Mouse (Mus musculus) myocyte (in vitro differentiated cells): ENCODE measurements around the gene Tradd. TPM values are rescaled to one million over a fixed set of nuclear protein-coding genes. Genes with fewer than 3 reads are reported as not detected.
A peak's percentile ranks its signal among the peaks of the same experiment; 100 is the strongest.

ENCODE experiments used
- H3K27me3 ChIP-seq: one replicate; pipeline ENCODE4 v1.6.1; 2011; ENCODE audit not compliant: control insufficient read depth, insufficient read depth, insufficient read length
- H3K36me3 ChIP-seq: one replicate; pipeline ENCODE4 v1.6.1; 2011; ENCODE audit not compliant: control insufficient read depth, insufficient read depth
- H3K4me2 ChIP-seq: one replicate; pipeline ENCODE4 v1.6.1; 2011; ENCODE audit warnings: low read depth, control low read depth
- H3K4me3 ChIP-seq: one replicate; pipeline ENCODE4 v1.5.1; 2011; ENCODE audit warnings: mild to moderate bottlenecking, control low read depth, moderate library complexity
- H3K79me2 ChIP-seq: one replicate; pipeline ENCODE4 v1.6.1; 2011; ENCODE audit not compliant: control insufficient read depth, insufficient read depth
- H3ac ChIP-seq: one replicate; pipeline ENCODE4 v1.6.1; 2011; ENCODE audit not compliant: control insufficient read depth, insufficient read length
- CEBPB ChIP-seq: IDR thresholded peaks from 2 replicates; pipeline ENCODE4 v1.6.1; 2011; ENCODE audit warnings: mild to moderate bottlenecking, moderate library complexity; ENCODE audit not compliant: poor library complexity, insufficient read depth, severe bottlenecking
- E2F4 ChIP-seq: IDR thresholded peaks from one replicate; pipeline ENCODE4 v1.6.1; 2011; ENCODE audit warnings: mild to moderate bottlenecking, control low read depth, moderate library complexity; ENCODE audit not compliant: insufficient read depth
- MAX ChIP-seq: IDR thresholded peaks from one replicate; pipeline ENCODE4 v1.6.1; 2011; ENCODE audit warnings: low read depth, mild to moderate bottlenecking, control low read depth
- MYOD1 ChIP-seq, 3 experiments: IDR thresholded peaks; one replicate each; pipeline ENCODE4 v1.6.1; 2011; ENCODE audit warnings: control low read depth in 2 of 3, low read depth in 2 of 3, mild to moderate bottlenecking in 2 of 3, moderate library complexity in 1 of 3; ENCODE audit not compliant: insufficient read length in 2 of 3, control insufficient read depth in 1 of 3
- MYOG ChIP-seq, 3 experiments: IDR thresholded peaks; one replicate each; pipeline ENCODE4 v1.6.1; 2011; ENCODE audit warnings: control low read depth in 2 of 3, low read depth in 2 of 3, mild to moderate bottlenecking in 2 of 3; ENCODE audit not compliant: insufficient read length in 2 of 3, control insufficient read depth in 1 of 3, insufficient read depth in 1 of 3
- POLR2A ChIP-seq: IDR thresholded peaks from one replicate; pipeline ENCODE4 v1.6.1; 2011; ENCODE audit warnings: low read depth, mild to moderate bottlenecking, control low read depth, moderate library complexity; ENCODE audit not compliant: insufficient read length
- POLR2AphosphoS2 ChIP-seq: IDR thresholded peaks from one replicate; pipeline ENCODE4 v1.6.1; 2011; ENCODE audit warnings: low read depth, control low read depth; ENCODE audit not compliant: insufficient read length
- REST ChIP-seq: IDR thresholded peaks from one replicate; pipeline ENCODE4 v1.6.1; 2011; ENCODE audit warnings: mild to moderate bottlenecking, control low read depth, moderate library complexity; ENCODE audit not compliant: insufficient read depth, insufficient read length
- SRF ChIP-seq: IDR thresholded peaks from one replicate; pipeline ENCODE4 v1.6.1; 2011; ENCODE audit warnings: low read depth; ENCODE audit not compliant: control insufficient read depth, insufficient read length
- TCF12 ChIP-seq: IDR thresholded peaks from one replicate; pipeline ENCODE4 v1.6.1; 2011; ENCODE audit warnings: mild to moderate bottlenecking, control low read depth; ENCODE audit not compliant: poor library complexity, insufficient read depth, severe bottlenecking
- TCF3 ChIP-seq: IDR thresholded peaks from one replicate; pipeline ENCODE4 v1.6.1; 2011; ENCODE audit warnings: low read depth, control low read depth; ENCODE audit not compliant: insufficient read length
- USF1 ChIP-seq: IDR thresholded peaks from one replicate; pipeline ENCODE4 v1.6.1; 2011; ENCODE audit warnings: low read depth, mild to moderate bottlenecking, control low read depth, moderate library complexity
- polyA plus RNA-seq: library from polyadenylated mRNA; unstranded; fragments of >200 nt; fragmentation: generic; extraction: Trizol; gene quantifications from one replicate; pipeline ENCODE4 v1.2.1, GENCODE M21; 2012; ENCODE audit warnings: missing spikeins

Gene Tradd
- polyA plus RNA-seq, 1 experiment: 27.0 TPM

GRCm38 (mm10) chr8:105285514-105285913, 21.1 kb upstream of the Tradd start:
- Histone ChIP-seq H3K4me3 (no peak overlapping the region), H3K79me2 (peaks cover 23% of the 10 kb centered on the region), H3K36me3 (peaks cover 4% of the 10 kb centered on the region), H3K4me2 (no peak overlapping the region), H3K27me3 (no peaks in the 10 kb centered on the region), H3ac (no peak overlapping the region)
- TF ChIP-seq E2F4: no peak
- TF ChIP-seq CEBPB: no peak
- TF ChIP-seq MAX: no peak
- TF ChIP-seq POLR2AphosphoS2: no peak
- TF ChIP-seq TCF3: no peak
- TF ChIP-seq MYOD1 (IDR thresholded peaks at IDR 0.05; ENCODE audit: control insufficient read depth in 1 of 3, insufficient read length in 2 of 3, low read depth in 2 of 3): no peak
- no peak for TF ChIP-seq POLR2A
- TF ChIP-seq MYOG (IDR thresholded peaks at IDR 0.05; ENCODE audit: control insufficient read depth in 1 of 3, insufficient read depth in 1 of 3, insufficient read length in 2 of 3, low read depth in 2 of 3): no peak
- no peak for TF ChIP-seq USF1
- no peak for TF ChIP-seq TCF12
- TF ChIP-seq REST: no peak
- no peak for TF ChIP-seq SRF

GRCm38 (mm10) chr8:105283074-105283473, 18.7 kb upstream of the Tradd start:
- H3K79me2 ChIP-seq: peaks cover 18% of the 10 kb centered on the region
- no peak overlapping the region for H3ac ChIP-seq
- no peak overlapping the region for H3K4me2 ChIP-seq
- peak; percentile 81 for TF ChIP-seq POLR2AphosphoS2
- no peak for TF ChIP-seq E2F4
- TF ChIP-seq POLR2A: no peak
- no peak for TF ChIP-seq REST
- TF ChIP-seq MAX: no peak
- no peak for TF ChIP-seq CEBPB
- no peak for TF ChIP-seq MYOG (IDR thresholded peaks at IDR 0.05; ENCODE audit: control insufficient read depth in 1 of 3, insufficient read depth in 1 of 3, insufficient read length in 2 of 3, low read depth in 2 of 3)
- H3K36me3 ChIP-seq: peaks cover 4% of the 10 kb centered on the region
- no peaks in the 10 kb centered on the region for H3K27me3 ChIP-seq
- no peak overlapping the region for H3K4me3 ChIP-seq

- Histone ChIP-seq H3K79me2 (peaks cover 10% of the 10 kb centered on the region), H3K27me3 (no peaks in the 10 kb centered on the region), H3K4me3 (no peak overlapping the region), H3ac (no peak overlapping the region), H3K4me2 (no peak overlapping the region), H3K36me3 (peaks cover 4% of the 10 kb centered on the region)
- TF ChIP-seq E2F4: no peak
- no peak for TF ChIP-seq MAX
- no peak for TF ChIP-seq MYOD1 (IDR thresholded peaks at IDR 0.05; ENCODE audit: control insufficient read depth in 1 of 3, insufficient read length in 2 of 3, low read depth in 2 of 3)
Observed at GRCm38 (mm10) chr8:105282239-105282638, 17.8 kb upstream of the Tradd start.

- Histone ChIP-seq H3K4me3 (no peak overlapping the region), H3K79me2 (peaks cover 9% of the 10 kb centered on the region), H3K36me3 (peaks cover 4% of the 10 kb centered on the region), H3ac (no peak overlapping the region), H3K27me3 (no peaks in the 10 kb centered on the region), H3K4me2 (no peak overlapping the region)
- no peak for TF ChIP-seq MYOD1 (IDR thresholded peaks at IDR 0.05; ENCODE audit: control insufficient read depth in 1 of 3, insufficient read length in 2 of 3, low read depth in 2 of 3)
- peak; percentile 19 for TF ChIP-seq POLR2AphosphoS2
Observed at GRCm38 (mm10) chr8:105281821-105282220, 17.4 kb upstream of the Tradd start.

- H3K36me3 ChIP-seq: peaks cover 4% of the 10 kb centered on the region
- no peaks in the 10 kb centered on the region for H3K79me2 ChIP-seq
- no peaks in the 10 kb centered on the region for H3K27me3 ChIP-seq
- no peak overlapping the region for H3K4me3 ChIP-seq
- H3K4me2 ChIP-seq: peak overlapping the region; percentile 18
- no peak for TF ChIP-seq USF1
- peak; percentile 37 for TF ChIP-seq TCF12
- no peak for TF ChIP-seq E2F4
- TF ChIP-seq MYOD1 (IDR thresholded peaks at IDR 0.05; ENCODE audit: control insufficient read depth in 1 of 3, insufficient read length in 2 of 3, low read depth in 2 of 3): peak in 2 of 3 experiments; percentile 78
- TF ChIP-seq REST: no peak
- TF ChIP-seq POLR2A: no peak
- TF ChIP-seq SRF: no peak
- no peak for TF ChIP-seq TCF3
- peak; percentile 4 to 91 (median 72) for TF ChIP-seq MYOG (IDR thresholded peaks at IDR 0.05; ENCODE audit: control insufficient read depth in 1 of 3, insufficient read depth in 1 of 3, insufficient read length in 2 of 3, low read depth in 2 of 3)
- TF ChIP-seq POLR2AphosphoS2: no peak
- H3ac ChIP-seq: no peak overlapping the region
Observed at GRCm38 (mm10) chr8:105280567-105280966, 16.2 kb upstream of the Tradd start.
